Mouse (Mus musculus): ENCODE results near the gene Ccdc85a.

Ccdc85a gene

GRCm38 (mm10) chr11:28583911-28584434 is at the start of gene Ccdc85a:
Ccdc85a (minus strand) TSS chr11:28584324.
- DNase-seq (ENCODE audit: low spot score) = peak; percentile 78

GRCm38 (mm10) chr11:28633571-28634125 is 49.5 kb upstream of the Ccdc85a start:
- DNase-seq (ENCODE audit: low spot score) = no peak

- no peak for DNase-seq (ENCODE audit: low spot score)
Measured at GRCm38 (mm10) chr11:28633093-28633492, 49.0 kb upstream of the Ccdc85a start.

GRCm38 (mm10) chr11:28630771-28631170 is 46.6 kb upstream of the Ccdc85a start:
- DNase-seq (ENCODE audit: low spot score) = no peak

- DNase-seq (ENCODE audit: low spot score) = peak; percentile 5
Measured at GRCm38 (mm10) chr11:28610781-28611491, 26.8 kb upstream of the Ccdc85a start.

- DNase-seq (ENCODE audit: low spot score) = no peak
Measured at GRCm38 (mm10) chr11:28583138-28583910, 800 bp downstream of the Ccdc85a start.

- DNase-seq (ENCODE audit: low spot score) = peak; percentile 79
Measured at GRCm38 (mm10) chr11:28582218-28582617, 1.9 kb downstream of the Ccdc85a start.

- DNase-seq (ENCODE audit: low spot score) = peak; percentile 44
Measured at GRCm38 (mm10) chr11:28572423-28572822, 11.7 kb downstream of the Ccdc85a start.

- DNase-seq (ENCODE audit: low spot score) = no peak
Measured at GRCm38 (mm10) chr11:28556420-28556819, 27.7 kb downstream of the Ccdc85a start.

GRCm38 (mm10) chr11:28543429-28543828 is 40.7 kb downstream of the Ccdc85a start:
- DNase-seq (ENCODE audit: low spot score) = no peak

- peak; percentile 5 for DNase-seq (ENCODE audit: low spot score)
Measured at GRCm38 (mm10) chr11:28541307-28541706, 42.8 kb downstream of the Ccdc85a start.

GRCm38 (mm10) chr11:28533286-28533685 is 50.8 kb downstream of the Ccdc85a start:
- no peak for DNase-seq (ENCODE audit: low spot score)

GRCm38 (mm10) chr11:28501190-28501589 is 82.9 kb downstream of the Ccdc85a start:
- DNase-seq (ENCODE audit: low spot score) = no peak

- no peak for DNase-seq (ENCODE audit: low spot score)
Measured at GRCm38 (mm10) chr11:28497034-28497433, 87.1 kb downstream of the Ccdc85a start.

GRCm38 (mm10) chr11:28493362-28493761 is 90.8 kb downstream of the Ccdc85a start:
- no peak for DNase-seq (ENCODE audit: low spot score)

GRCm38 (mm10) chr11:28491330-28491729 is 92.8 kb downstream of the Ccdc85a start:
- DNase-seq (ENCODE audit: low spot score) = no peak

GRCm38 (mm10) chr11:28484083-28484729 is 99.9 kb downstream of the Ccdc85a start:
- no peak for DNase-seq (ENCODE audit: low spot score)

- no peak for DNase-seq (ENCODE audit: low spot score)
Measured at GRCm38 (mm10) chr11:28477088-28477487, 107.0 kb downstream of the Ccdc85a start.

GRCm38 (mm10) chr11:28465726-28466125 is 118.4 kb downstream of the Ccdc85a start:
- no peak for DNase-seq (ENCODE audit: low spot score)

- no peak for DNase-seq (ENCODE audit: low spot score)
Measured at GRCm38 (mm10) chr11:28464926-28465325, 119.2 kb downstream of the Ccdc85a start.

- DNase-seq (ENCODE audit: low spot score) = no peak
Measured at GRCm38 (mm10) chr11:28459165-28459564, 125.0 kb downstream of the Ccdc85a start.

- no peak for DNase-seq (ENCODE audit: low spot score)
Measured at GRCm38 (mm10) chr11:28439877-28440276, 144.2 kb downstream of the Ccdc85a start.
